Mouse (Mus musculus) right cerebral cortex, postnatal 25 days (tissue): ENCODE data around the gene Sox6.
A peak's percentile ranks its signal among the peaks of the same experiment; 100 is the strongest.
"Not testable (repeated sequence)": the region's sequence is repeated elsewhere in the genome, so short reads cannot be mapped to it uniquely, and the experiment has no call there.

Experiments used
- DNase-seq: peaks from one replicate; pipeline ENCODE4 v3.0.0; 2022

The Sox6 gene

DNA sequence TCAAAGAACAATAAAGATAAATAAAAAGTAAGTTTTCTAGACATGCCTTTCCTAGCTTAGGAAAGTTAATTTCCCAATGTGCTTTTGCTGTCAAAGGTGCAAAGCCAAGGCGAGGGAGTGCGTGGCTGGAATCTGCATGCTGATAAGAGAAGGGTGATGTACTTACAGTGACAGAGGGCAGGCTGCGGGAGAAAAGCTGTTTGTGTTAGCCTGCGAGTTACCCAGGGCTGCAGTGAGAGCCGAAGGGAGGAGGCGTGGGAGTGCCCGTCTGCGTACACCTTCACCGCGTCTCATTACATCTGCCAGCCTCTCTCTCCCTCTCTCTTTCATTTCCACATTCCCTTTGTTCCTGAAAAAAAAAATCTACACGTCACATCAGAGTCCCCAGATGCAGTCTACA lies at the start of gene Sox6:
TSS of gene Sox6 (minus strand) at position 286 of the 400 bp plus-strand sequence.
- no peak for DNase-seq

DNA sequence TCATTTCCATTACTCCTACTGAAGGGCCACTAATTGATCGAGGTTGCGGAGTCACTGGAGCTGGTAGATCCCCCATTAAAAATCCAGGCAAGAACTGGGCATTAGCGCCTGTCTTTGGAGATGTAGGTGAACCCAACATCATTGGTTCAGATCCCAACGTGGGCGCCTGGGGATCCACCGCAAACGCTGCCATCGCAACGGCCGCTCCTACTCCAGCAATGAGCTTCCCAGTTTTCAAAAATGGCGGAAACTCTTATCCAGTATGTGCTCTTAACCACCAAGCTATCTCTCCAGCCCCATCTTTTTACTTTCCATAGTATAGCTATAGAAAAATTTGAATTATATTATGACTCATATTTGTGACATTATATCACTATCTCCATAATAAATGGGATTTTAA lies 45.8 kb upstream of the Sox6 start, which contains the start of gene Gm4353:
TSS of gene Gm4353 (minus strand) at position 270 of the 400 bp plus-strand sequence.
- not testable (repeated sequence) for DNase-seq

DNA sequence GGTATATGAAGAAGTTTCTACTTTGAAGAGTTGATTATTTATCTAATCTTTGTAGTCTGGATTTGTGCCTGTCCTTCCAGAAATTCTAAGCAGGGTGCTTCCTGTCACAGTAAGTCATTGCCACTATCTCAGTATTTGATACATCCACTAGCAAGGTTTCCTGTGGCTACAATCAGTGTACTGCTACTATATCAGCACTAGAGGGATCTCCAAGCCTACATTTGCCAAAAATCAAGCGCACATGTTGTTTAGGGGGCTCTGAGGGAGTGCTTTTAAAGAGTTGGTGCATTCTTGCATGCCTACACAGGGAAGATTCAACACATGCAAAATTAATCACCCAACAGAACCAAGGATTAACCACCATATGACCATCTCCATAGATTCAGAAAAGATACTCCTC lies 22.1 kb upstream of the Sox6 start:
- no peak for DNase-seq

DNA sequence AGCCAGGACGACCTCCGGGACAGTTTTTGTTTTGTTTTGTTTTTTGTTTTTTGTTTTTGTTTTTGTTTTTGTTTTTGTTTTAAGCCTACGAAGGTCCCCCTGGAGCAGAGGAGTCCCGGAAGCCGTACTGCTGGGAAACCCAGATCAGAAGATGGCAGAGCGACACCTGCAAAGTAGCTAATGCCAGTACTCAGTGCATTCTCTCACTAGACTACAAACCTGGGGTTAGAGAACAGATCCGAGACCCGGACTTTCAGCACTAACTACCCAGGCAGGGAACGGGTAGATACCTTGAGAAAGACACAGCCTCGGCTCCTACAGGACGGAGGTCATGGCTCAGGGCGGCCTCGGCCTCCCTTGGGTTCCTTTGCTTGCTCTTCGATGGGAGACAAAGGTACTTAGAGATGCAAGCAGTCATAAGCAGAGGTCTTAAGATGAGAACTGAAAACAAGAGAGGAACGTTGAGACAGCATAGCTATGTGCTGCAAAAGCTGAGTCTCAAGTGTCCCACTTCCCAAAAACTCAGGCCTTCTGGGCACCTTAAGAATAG lies 1.9 kb upstream of the Sox6 start:
- DNase-seq, result no peak

DNA sequence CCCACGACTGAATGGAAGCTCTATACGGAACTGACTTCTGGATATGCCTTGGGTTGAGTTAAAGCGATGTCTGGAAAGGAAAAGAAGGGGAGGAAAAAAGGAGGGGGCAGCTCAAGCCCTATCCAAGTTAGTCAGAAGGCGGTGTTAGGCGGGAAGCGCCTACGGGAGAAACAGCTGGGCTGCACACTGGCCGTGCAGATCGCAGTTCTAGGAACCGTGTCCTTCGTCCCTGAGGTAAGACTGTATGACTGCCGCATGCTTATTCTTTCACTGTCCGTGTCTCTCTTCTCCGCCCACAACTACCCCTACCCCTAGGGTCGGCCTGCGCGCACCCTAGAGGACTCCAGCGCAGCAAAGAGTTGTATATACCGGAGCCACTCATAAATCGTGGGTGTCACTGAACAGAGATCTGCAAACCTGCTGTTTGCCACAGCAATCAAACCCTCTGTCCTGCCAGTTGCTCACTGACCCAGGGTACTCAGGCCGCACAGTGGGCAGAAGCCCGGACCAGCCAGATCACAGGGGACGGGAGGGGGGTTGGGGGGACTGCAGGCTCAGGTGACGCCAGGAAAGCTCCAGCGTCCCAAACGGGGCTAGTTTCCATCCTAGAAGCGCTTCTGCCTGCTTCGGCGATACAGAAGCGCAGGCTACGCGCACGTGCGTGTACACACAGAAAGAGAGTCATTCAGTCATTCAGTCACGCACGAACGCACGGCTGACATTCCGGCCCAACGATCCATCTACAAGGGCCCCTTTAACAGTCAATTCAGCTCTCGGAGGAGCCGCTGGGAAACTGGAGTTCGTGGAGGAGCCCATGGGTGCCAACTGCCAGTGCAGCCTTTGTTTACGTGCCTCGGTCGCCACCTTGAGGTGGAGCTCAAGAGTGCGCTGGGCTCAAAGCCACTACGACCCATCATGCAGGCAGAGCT lies 1.2 kb upstream of the Sox6 start:
- DNase-seq, result peak; percentile 86

DNA sequence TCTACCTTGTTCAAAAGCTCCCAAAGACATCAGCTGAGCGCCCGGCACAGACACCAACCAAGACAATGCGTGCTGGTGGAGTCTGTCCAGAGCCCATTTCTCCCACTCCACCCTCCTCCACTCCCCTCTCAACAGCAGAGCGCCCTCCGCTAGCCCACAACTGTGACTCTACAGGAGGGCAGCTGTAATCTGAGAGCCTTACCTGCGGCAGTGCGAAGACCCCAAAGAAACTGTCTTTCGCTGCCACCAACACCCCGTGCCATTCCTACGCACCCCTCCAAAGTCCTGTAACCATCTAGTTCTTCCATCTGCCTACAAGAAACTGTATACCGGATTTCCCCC lies 571 bp upstream of the Sox6 start, which contains the start of gene 1110004F10Rik:
TSS of gene 1110004F10Rik (plus strand) at position 202 of the 342 bp plus-strand sequence.
- no peak for DNase-seq

DNA sequence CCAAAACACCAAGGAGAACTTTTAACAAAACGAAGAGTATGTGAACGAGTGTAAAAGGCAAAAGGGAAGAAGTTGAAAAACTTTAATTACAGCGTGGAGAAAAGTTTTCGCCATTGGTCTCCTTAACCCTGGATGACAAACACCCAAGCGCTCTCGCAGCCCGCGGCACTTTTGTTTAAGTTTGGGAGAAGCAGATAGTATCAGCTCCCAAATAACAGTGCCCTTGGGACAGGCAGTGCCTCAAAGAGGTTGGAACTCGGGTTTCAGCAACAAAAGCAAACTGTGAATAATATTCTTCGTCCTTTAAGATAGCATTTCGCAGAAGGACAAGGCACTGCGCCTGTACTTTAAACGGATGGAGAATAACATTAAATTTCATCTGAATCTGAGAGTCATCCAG lies 572 bp downstream of the Sox6 start:
- DNase-seq, result no peak

DNA sequence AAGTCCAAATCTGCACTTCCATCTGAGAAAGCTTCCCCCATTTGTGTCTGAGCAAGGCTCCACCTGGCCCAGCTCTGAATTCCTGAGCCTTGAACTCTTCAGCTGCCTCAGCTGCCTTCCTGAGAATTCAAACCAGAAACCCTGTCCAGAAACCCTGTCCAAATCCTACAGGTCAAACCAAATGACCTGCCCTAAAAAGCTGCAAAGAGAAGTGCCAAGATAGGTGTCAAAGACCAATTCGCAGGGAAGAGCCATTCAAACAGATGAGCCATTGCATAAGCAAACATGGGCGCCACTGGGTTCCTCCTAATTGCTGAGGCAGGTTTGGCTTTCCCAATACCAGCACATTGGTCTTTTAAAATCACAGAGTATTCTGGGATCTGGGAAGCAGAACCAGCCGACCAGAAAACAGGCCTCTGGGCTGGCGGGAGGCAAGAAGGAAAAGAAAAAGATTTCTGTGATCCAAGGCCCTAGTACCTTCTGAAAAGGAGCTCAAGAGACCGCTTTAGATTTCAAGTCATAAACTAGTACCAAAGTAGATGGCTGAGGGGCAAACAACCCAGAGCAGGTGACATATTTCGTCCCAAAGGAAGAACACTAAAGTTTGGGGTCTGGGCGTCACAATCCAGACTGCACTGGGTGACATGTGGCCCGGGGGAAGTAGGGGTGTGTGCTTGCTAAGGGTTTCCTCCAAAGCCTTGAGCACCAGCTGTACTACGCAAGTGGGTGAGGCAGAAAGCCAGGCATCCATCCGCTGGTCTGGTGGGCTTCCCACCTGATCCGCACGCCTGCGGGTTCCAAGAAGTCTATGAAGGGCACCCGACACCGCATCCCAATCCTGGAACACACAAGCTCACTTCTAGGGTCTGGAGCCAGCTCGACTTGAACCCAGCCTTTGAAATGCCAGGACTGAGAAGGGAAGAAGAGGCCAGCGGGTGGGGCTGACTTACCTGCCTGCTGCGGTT lies 1.7 kb downstream of the Sox6 start:
- no peak for DNase-seq

DNA sequence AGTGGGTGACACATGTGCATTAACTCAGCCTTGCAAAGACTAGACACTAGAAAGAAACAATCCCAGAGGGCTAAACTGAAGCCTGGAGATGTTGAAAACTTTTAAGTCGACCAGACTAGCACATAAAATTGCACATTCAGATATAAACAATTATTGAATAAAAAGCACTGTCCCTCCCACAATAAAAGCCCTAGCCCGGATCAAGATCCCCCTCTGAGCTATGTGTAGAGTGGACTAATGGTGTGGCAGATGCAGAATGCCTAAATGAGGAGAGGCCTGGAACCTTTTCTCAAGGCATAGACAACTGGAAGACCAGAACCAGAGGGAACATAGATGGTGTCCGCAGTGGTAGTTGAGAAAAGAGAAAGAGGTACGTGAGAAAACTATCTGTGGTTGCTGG lies 3.1 kb downstream of the Sox6 start:
- DNase-seq, result no peak

DNA sequence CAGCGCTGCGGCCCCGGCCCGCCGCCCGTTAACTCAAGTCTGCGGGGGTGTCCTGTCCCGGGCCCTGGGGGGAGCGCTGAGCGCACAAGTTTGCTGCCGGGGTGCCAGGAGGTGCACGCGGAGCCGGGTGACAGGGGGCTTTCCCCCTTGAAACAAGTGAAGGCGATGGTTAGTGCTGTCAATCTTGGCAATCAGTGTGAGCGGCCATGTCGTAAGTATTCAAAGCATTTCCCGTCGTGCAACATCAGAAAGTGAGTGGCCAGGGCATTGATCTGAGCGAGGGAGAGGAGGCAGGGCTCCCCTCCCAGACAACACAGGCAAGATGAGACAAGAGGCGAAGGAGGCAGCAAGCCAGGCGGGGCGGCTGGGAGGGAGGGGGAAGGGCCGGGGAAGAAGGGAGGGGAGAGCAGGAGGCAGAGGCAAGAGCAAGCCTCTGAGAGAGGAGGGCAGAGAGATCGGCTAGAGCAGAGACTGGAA lies 4.3 kb downstream of the Sox6 start:
- DNase-seq, result peak; percentile 36

DNA sequence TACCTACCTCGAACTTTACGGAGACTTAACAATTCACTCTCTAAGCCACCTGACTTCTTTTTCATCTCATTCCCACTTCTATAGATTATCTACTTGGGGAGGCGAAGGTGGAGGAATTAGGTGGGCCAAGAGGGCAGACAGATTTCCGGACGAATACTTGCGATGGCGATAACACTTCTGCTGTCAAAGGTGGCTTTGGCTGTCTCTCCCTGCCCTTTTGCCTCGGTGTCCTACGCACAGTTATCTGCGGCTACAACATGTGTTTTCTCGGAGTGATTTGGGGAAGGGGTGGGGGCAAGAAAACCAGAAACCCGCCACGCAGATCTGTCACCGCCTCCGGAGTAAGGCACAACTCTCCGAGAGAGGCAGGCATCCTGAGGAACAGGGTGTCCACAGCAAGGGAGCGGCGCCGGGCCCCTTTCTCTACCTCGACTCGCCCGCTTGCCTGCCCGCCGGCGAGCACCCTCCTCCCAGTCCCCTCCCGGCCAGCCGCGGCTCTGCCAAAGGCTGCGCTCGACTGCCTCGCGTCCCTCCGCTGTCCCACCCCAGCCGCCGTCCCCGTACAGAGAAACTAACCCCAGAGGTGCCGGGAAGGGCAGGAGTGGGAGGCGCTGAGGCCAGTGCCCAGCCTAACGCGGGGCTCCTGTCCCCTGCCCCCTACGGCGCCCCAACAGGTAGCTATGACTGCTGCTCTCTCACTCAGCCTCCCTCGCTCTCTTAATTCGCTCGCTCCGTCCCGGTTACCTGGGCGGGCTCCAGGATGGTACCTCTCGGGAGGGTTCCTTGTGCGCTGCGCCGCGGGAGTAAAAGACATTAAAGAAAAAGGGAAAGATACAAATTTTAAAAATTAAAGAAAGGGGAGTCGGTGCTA lies 5.0 kb downstream of the Sox6 start:
- peak; percentile 51 for DNase-seq

DNA sequence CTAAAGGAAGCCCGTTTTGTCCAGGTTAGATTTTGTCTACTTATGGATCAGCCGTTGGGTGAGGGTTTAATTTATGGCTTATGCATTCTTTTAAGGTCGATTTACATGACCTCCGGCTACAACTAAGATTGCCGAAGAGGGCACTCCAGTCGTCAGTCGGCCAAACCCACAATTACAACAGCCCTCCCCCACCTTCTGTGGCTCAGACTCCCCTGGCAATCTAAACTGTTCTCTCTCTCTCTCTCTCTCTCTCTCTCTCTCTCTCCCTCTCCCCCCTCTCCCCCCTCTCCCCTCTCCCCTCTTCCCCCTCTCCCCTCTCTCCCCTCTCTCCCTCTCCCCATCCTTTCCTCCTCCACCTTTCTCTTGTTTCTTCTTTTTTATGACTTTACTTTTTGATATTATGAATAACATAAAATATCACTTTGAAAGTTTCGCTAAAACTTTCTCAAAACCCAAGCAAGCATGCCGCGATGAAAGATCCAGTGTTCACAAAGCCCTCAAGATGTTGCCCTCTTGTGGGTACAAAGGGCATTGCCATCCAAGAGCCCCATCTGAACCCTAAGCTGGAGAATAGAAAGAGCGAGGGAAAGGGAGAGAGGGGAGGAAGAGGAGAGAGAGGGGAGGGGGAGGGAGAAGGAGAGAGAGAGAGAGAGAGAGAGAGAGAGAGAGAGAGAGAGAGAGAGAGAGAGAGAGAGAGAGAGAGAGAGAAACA lies 5.8 kb downstream of the Sox6 start:
- peak; percentile 63 for DNase-seq

DNA sequence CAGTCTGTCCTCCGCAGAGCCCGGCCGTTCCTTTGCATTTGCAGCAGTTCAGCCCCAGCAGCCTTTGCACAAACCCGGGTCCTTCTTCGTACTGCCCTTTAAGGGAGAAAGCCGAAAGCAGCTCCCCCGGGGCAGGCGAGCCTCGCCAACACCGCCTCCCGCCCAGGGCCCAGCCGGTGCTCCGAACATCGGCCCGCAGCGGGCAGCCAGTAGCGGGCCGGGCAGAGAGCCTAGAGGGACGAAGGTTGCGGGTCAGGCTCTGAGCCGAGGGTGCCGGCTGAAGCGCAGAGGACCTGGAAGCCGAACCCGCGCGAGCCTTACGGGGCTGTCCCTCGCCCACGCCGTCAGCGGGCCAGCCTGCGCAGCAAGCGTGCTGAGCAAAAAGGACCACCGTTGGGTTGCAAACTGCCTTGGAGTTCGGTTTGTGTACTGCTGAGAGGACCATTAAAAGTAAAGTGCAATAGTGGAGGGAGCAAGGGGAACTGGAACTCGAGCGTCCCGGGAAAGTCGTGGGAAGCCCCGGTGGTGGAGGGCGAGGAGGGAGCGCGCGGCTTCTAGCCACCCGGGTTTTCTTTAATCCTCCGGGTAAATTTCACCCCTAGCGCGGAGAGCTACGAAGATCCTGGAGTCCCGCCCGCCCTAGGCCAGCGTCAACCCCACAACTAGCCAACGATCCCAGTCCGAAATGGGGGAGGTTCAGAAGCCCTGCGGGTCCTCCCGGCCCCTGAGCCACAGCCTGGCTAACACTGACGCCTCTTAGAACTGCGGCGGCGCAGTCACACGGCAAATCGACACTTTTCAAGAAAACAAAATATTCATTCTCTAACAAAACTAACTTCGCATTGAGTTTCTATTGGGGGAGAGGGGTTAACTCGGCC lies 6.6 kb downstream of the Sox6 start:
- peak; percentile 29 for DNase-seq

DNA sequence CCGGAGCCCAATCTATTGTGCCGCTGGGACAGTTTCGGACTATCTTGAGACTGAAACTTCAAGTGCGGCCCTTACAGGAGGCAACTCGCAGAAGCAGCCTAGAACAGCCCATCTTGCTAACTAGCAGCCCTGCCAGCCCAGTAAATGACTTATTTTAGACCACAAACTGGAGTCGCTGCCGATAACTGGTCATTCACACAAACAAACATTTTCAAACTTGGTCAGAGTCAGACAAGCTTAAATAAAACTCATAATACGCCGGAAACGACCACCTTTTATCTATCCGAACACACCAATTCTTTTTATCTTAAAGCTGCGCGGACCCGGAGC lies 7.2 kb downstream of the Sox6 start:
- no peak for DNase-seq

DNA sequence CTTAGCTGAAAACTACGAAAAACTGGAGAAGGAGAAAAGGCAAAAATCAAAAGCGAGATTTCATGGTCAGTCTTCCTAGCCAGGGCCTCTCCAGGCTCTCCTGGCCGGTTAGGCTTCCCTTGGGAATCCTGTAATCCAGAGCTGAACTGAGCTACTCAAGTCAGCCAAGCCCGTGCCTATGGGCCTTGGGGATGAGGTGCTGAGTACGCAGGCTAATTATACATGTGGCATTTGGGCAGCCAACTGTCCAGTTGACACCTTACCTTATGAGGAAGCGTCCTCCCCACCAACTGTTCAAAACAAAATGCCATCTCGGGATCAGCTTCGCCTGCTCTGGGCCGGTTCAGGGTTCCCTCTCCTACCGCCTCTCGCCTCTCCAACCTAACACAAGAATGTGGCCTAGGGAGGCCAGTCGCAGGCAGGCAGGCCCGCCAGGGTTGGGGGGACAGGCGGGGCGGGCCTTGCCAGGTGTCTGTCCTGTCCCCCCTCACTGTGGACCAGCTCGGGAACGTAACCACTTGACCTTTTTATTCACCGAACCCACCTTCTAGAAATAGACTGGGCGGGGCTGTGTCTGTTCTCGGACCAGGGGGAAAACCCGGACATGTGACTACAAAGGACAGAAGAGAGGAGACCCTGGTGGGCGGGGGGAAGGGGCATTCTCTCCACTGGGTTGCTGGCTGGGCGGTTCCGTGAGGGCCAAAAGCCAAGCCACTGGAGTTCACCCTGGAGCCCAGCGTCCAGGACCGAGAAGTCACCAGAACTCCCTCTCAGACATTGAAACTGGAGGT lies 7.8 kb downstream of the Sox6 start:
- DNase-seq, result peak; percentile 18

DNA sequence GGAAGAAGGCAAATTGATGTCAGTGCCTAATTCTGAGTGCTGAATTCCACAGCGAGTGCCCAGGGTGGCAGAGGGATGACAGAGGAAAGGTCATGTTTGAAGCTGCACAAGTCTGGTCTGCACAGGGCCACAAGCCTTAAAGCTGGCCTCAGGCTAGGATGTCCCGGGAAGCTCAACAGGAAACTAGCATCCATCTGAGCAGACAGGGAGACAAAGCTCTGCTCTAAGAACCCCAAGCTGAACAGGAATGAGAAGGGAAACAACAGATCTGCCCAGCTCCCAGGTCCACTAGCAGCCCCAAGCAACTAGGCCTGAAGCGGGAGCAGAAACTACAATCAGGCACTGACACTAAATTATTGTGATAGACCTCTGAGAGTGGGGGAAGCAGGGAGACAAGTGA lies 8.6 kb downstream of the Sox6 start:
- DNase-seq, result no peak

DNA sequence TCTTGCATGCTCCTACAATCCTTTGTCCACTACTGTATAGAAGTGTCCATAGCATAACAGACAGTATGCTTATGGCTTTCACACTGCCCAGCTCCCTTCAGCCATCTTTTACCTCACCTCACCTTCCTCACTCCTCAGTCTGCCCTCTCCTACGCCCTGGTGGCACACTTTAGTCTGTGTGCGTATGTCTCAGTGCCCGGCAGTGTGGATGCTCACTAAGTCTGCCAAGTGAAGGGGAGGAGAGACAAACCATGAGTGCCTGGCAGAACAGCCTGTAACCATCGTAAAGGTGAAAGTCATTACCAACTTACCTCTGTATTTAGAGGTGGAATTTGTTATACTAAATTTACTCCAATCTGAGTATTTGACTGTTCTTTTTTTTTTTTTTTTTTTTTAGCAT lies 35.9 kb downstream of the Sox6 start:
- DNase-seq, result no peak

DNA sequence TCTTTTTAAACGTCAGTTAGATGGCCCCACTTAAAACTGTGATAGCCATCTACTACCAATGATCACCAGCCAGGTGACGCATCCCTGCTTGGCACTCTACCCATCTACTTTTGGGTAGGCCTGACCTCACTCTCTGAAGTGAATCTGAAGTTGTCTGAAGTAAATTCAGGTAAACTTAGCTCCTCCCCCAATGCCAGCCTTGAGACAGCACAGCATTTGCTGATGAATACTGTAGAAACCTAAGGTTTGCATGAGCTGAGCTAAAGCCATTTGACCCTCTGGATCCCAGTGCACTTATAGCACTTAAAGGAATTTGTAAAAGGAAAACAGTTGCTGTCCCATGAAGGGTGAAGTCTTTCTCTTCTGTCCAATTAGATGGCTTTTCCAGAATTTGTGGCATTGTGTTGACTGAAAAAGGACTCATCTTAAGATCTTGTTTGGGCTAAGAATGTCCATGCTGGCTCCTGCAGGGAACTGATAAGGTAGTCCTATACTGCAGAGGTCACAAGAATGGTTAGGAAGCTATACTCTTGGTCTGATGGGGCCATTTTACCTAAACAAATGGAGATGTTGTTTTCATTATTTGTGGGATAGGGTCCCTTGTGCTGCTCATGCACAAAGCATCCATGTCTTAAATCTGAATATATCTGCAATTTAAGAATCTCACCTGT lies 50.4 kb downstream of the Sox6 start:
- no peak for DNase-seq

DNA sequence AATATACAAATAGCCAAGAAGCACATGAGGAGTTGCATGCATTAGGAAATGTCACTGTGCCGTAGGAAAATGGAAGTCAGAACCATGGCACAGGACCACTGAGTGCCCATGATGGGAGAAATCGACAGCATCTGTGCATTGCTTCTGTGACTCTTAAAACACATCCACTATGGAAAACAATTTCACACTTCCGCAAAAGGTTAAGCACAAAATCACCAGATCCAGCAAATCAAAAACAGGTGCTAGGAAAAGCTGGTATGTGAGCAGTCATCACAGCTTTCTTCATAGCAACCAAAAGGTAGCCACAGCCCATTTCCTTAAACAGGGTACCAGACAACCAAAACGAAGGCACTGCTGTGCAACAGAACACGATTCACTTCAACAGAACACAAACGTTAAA lies 52.9 kb downstream of the Sox6 start:
- no peak for DNase-seq
